Mouse (Mus musculus) MEL (cell line): ENCODE measurements around the gene Slc34a2.

Experiments used
- POLR2A ChIP-seq, 2 experiments: IDR thresholded peaks; 2 replicates each; pipeline ENCODE4 v1.6.1; 2011 to 2012; ENCODE audit warnings: low read length in 2 of 2, mild to moderate bottlenecking in 2 of 2, control low read depth in 1 of 2, improper control_type of control experiment in 1 of 2, low read depth in 1 of 2, moderate library complexity in 1 of 2; ENCODE audit not compliant: control insufficient read depth in 1 of 2, insufficient read depth in 1 of 2, poor library complexity in 1 of 2
- RCOR1 ChIP-seq: IDR thresholded peaks from 2 replicates; pipeline ENCODE4 v1.6.1; 2012; ENCODE audit warnings: low read depth, mild to moderate bottlenecking, inconsistent platforms, low read length, improper control_type of control experiment
- ZNF384 ChIP-seq: IDR thresholded peaks from 2 replicates; pipeline ENCODE4 v1.6.1; 2012; ENCODE audit warnings: low read depth, mild to moderate bottlenecking, inconsistent platforms, low read length, improper control_type of control experiment

GRCm38 (mm10) chr5:52998097-52998760, 39.7 kb upstream of the Slc34a2 start:
- TF ChIP-seq RCOR1 (no peak), ZNF384 (no peak), POLR2A (IDR thresholded peaks at IDR 0.05; ENCODE audit: control insufficient read depth in 1 of 2, insufficient read depth in 1 of 2, low read depth in 1 of 2, low read length in 2 of 2, poor library complexity in 1 of 2) (no peak)
